Mouse (Mus musculus): ENCODE results near the gene Pip5k1b. TPM values are rescaled to one million over a fixed set of nuclear protein-coding genes. Genes with fewer than 3 reads are reported as not detected.
A peak's percentile ranks its signal among the peaks of the same experiment; 100 is the strongest.

Gene Pip5k1b
- total RNA-seq, 2 experiments from 2014 or later: 28.9 to 29.9 TPM

GRCm38 (mm10) chr19:24526731-24527612, 28.7 kb downstream of the Pip5k1b start:
- Histone ChIP-seq H3K27ac (peak overlapping the region; percentile 19; the same call in 1 of the 2 replicates), H3K4me3 (no peak overlapping the region)
- DNase-seq (ENCODE audit: extremely low spot score in 1 of 2, low spot score in 2 of 2): no peak
- intact Hi-C loops (cut with DNase I): no loop called here
- TF ChIP-seq CTCF (IDR thresholded peaks at IDR 0.05): no peak

- TF ChIP-seq CTCF (IDR thresholded peaks at IDR 0.05): no peak
- Histone ChIP-seq H3K4me3 (no peak overlapping the region), H3K27ac (no peak overlapping the region)
- intact Hi-C loops (cut with DNase I): loop anchor here (5.0 kb wide), 1 partner anchor 106 kb away; no protein-coding TSS in a partner anchor
- peak; percentile 50 to 69 for DNase-seq (ENCODE audit: extremely low spot score in 1 of 2, low spot score in 2 of 2)
Measured at GRCm38 (mm10) chr19:24523476-24524313, 32.0 kb downstream of the Pip5k1b start.

- no peak overlapping the region for H3K4me3 ChIP-seq
- no peak for DNase-seq (ENCODE audit: extremely low spot score in 1 of 2, low spot score in 2 of 2)
- TF ChIP-seq CTCF (IDR thresholded peaks at IDR 0.05): no peak
- intact Hi-C loops (cut with DNase I): loop anchor here (5.0 kb wide), 1 partner anchor 105 kb away; no protein-coding TSS in a partner anchor
- H3K27ac ChIP-seq: no peak overlapping the region
Measured at GRCm38 (mm10) chr19:24521997-24522396, 33.7 kb downstream of the Pip5k1b start.

- DNase-seq (ENCODE audit: extremely low spot score in 1 of 2, low spot score in 2 of 2): no peak
- Histone ChIP-seq H3K4me3 (no peak overlapping the region), H3K27ac (no peak overlapping the region)
- intact Hi-C loops (cut with DNase I): loop anchor here (5.0 kb wide), 1 partner anchor 104 kb away; no protein-coding TSS in a partner anchor
- no peak for TF ChIP-seq CTCF (IDR thresholded peaks at IDR 0.05)
Measured at GRCm38 (mm10) chr19:24521146-24521545, 34.5 kb downstream of the Pip5k1b start.

GRCm38 (mm10) chr19:24519732-24520409, 35.8 kb downstream of the Pip5k1b start:
- DNase-seq (ENCODE audit: extremely low spot score in 1 of 2, low spot score in 2 of 2): no peak
- H3K4me3 ChIP-seq: no peak overlapping the region
- no peak overlapping the region for H3K27ac ChIP-seq
- no peak for TF ChIP-seq CTCF (IDR thresholded peaks at IDR 0.05)
- intact Hi-C loops (cut with DNase I): loop anchor here (5.0 kb wide), 1 partner anchor 103 kb away; no protein-coding TSS in a partner anchor

- no peak for TF ChIP-seq CTCF (IDR thresholded peaks at IDR 0.05)
- H3K27ac ChIP-seq: no peak overlapping the region
- intact Hi-C loops (cut with DNase I): no loop called here
- H3K4me3 ChIP-seq: no peak overlapping the region
- no peak for DNase-seq (ENCODE audit: extremely low spot score in 1 of 2, low spot score in 2 of 2)
Measured at GRCm38 (mm10) chr19:24518384-24518783, 37.3 kb downstream of the Pip5k1b start.

GRCm38 (mm10) chr19:24517057-24517456, 38.6 kb downstream of the Pip5k1b start:
- no peak for TF ChIP-seq CTCF (IDR thresholded peaks at IDR 0.05)
- intact Hi-C loops (cut with DNase I): no loop called here
- Histone ChIP-seq H3K27ac (no peak overlapping the region), H3K4me3 (no peak overlapping the region)
- no peak for DNase-seq (ENCODE audit: extremely low spot score in 1 of 2, low spot score in 2 of 2)

- DNase-seq (ENCODE audit: extremely low spot score in 1 of 2, low spot score in 2 of 2): no peak
- TF ChIP-seq CTCF (IDR thresholded peaks at IDR 0.05): no peak
- H3K4me3 ChIP-seq: no peak overlapping the region
- H3K27ac ChIP-seq: no peak overlapping the region
- intact Hi-C loops (cut with DNase I): no loop called here
Measured at GRCm38 (mm10) chr19:24515941-24516340, 39.7 kb downstream of the Pip5k1b start.

GRCm38 (mm10) chr19:24514661-24515642, 40.7 kb downstream of the Pip5k1b start:
- no peak overlapping the region for H3K27ac ChIP-seq
- intact Hi-C loops (cut with DNase I): no loop called here
- TF ChIP-seq CTCF (IDR thresholded peaks at IDR 0.05): no peak
- DNase-seq (ENCODE audit: extremely low spot score in 1 of 2, low spot score in 2 of 2): no peak
- no peak overlapping the region for H3K4me3 ChIP-seq

GRCm38 (mm10) chr19:24513105-24513843, 42.4 kb downstream of the Pip5k1b start:
- TF ChIP-seq CTCF (IDR thresholded peaks at IDR 0.05): no peak
- DNase-seq (ENCODE audit: extremely low spot score in 1 of 2, low spot score in 2 of 2): no peak
- Histone ChIP-seq H3K4me3 (no peak overlapping the region), H3K27ac (no peak overlapping the region)
- intact Hi-C loops (cut with DNase I): no loop called here
